Mouse (Mus musculus): ENCODE results near the gene Gm20708. TPM values are rescaled to one million over a fixed set of nuclear protein-coding genes. Genes with fewer than 3 reads are reported as not detected.
"Not testable (repeated sequence)": the region's sequence is repeated elsewhere in the genome, so short reads cannot be mapped to it uniquely, and the experiment has no call there.

Gene Gm20708
- polyA plus RNA-seq, 1 experiment from 2014 or later: 0.36 TPM

DNA sequence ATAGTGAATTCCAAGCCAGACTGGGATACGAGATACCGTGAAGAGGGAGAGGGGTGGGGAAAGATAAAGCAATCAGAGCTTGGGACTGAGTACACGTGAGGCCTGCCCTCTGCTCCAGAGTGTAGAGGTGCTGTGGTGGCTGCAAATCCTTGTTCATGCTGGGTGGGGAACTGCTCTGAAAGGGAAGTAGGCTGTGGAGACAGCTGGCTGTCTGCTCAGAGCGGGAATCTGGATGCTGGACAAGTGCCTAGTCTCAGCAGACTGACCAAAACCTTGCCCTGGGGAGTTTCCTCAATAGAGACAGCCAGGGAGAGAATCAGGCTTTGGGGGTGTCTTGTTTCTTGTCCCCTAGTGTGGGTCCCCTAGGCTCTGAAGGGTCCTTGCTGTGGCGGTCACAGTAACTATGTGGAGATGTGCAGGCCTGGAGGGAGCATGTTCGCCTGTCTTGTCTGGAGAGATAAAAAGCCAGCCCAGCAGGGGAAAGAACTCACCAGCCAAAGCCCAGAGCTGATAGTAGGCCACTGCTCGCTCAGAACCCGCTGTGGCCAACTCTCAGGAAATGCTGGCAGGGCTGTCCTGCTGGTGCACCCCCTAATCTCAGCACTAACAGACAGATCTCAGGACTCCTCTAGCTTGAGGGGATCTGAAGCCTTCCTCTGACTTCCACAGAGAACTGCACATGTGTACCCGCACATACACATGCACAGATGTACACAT, 19.6 kb downstream of the Gm20708 start:
- H3K36me3 ChIP-seq (ENCODE audit: poor library complexity, severe bottlenecking): no peaks in the 10 kb centered on the region
- H3K4me1 ChIP-seq: peaks cover 62% of the 10 kb centered on the region
- peak overlapping the region; percentile 41 for H3K27ac ChIP-seq
- H3K9ac ChIP-seq: 0 out of 2 replicates have a peak overlapping the region, but pooled peaks have one; percentile 3
- H3K4me2 ChIP-seq: no peak overlapping the region
- no peaks in the 10 kb centered on the region for H3K9me3 ChIP-seq (replicated peaks)
- H3K4me3 ChIP-seq: no peak overlapping the region
- no peaks in the 10 kb centered on the region for H3K27me3 ChIP-seq
- 57% methylated on average over 9 of the region's 9 CpGs for WGBS
- no peak for ATAC-seq

DNA sequence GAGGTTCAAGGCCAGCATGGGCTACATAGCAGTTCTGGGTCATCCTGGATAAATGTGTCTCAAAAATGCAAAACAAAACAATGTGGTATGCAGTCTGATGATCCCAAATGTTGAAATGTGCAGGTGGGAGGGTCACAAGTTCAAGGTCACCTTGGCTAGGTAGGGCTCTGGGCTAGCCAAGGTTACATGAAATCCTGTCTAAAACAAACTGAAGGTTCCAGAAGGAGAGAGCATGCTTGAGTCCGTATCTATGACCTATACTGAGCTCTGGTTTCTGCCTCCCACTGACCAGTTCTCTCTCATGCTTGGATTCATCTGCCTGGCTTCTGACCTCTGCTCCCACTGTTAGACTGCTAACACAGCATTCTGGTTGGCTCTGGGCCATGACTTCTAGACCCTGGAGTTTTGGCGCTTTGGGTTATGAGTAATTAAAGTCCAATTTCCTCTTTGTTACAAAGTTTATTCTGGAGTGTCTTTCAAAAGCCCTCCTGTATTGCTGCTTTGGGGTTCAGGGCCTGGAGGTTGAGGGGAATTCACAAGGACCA, 20.3 kb downstream of the Gm20708 start:
- Histone ChIP-seq H3K36me3 (ENCODE audit: poor library complexity, severe bottlenecking) (no peaks in the 10 kb centered on the region), H3K4me1 (peaks cover 56% of the 10 kb centered on the region), H3K4me2 (no peak overlapping the region), H3K27me3 (no peaks in the 10 kb centered on the region), H3K9ac (no peak overlapping the region), H3K4me3 (no peak overlapping the region), H3K27ac (no peak overlapping the region), H3K9me3 (replicated peaks) (no peaks in the 10 kb centered on the region)
- WGBS: 88% methylated on average over 2 of the region's 2 CpGs
- no peak for ATAC-seq

DNA sequence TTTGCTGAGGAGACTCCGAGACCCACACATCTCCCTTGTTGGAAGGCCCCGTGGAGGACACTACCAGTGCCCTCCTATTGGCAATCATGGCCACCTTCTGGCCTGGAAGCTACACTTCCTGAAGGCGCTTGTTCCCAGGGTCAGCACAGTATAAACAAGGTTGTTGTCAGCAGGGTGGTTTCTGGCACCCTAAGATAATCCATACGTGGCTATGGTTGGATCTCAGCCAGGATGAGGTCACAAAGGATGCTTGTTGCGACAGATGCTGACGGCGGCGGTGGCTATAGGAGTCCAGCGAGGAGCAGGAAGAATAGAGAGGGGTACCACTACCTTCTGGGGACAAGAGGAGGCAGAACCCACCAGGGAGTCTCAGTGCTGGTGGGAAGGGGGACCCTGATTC, 20.9 kb downstream of the Gm20708 start:
- whole genome bisulfite sequencing: 65% methylated on average over 9 of the region's 9 CpGs
- Histone ChIP-seq H3K9ac (no peak overlapping the region), H3K4me2 (no peak overlapping the region), H3K27ac (no peak overlapping the region), H3K36me3 (ENCODE audit: poor library complexity, severe bottlenecking) (no peaks in the 10 kb centered on the region), H3K4me3 (no peak overlapping the region), H3K9me3 (replicated peaks) (no peaks in the 10 kb centered on the region), H3K4me1 (peaks cover 50% of the 10 kb centered on the region), H3K27me3 (no peaks in the 10 kb centered on the region)
- no peak for ATAC-seq

DNA sequence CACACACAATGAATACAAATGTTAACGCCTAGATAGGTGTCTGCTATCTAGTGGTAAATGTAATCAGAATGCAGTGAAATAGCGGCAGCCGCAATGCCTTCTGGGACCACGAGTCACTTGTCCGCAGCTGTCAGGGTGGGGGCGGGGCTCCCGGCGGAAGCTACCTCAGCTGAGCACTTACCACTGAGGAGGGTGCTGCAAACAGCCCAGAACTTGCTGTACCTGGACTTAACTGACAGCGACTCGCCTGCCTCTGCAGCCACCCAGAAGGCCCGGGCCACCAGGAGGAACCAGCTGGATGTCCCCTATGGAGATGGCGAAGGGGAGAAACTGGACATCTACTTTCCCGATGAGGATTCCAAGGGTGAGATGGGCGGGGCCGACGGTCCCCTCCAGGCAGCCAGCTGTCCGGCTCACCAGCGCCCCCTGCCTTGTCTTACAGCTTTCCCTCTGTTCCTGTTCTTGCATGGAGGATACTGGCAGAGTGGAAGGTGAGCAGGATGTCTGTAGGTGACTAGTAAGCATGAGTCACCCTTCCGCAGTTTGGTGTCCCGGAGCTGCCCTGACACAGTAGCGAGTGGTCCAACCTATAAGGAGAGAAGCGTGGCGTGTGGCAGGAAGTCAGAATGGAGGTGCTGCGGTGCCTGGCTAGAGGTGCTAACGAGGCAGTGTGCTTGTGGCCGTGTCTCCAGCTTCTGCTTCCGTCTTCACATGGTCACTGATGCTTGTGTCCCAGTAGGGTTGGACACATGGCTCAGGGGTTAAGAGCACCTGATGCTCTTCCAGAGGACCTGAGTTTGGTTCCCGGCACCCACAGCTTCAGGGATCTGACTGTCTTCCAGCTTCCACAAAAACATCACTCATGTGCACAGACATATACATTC, 22.9 kb downstream of the Gm20708 start:
- Histone ChIP-seq H3K4me2 (peak overlapping the region; percentile 60), H3K4me1 (peaks cover 37% of the 10 kb centered on the region), H3K9me3 (replicated peaks) (no peaks in the 10 kb centered on the region), H3K36me3 (ENCODE audit: poor library complexity, severe bottlenecking) (no peaks in the 10 kb centered on the region), H3K9ac (peak overlapping the region; percentile 22; the same call in 1 of the 2 replicates), H3K27me3 (no peaks in the 10 kb centered on the region), H3K4me3 (peak overlapping the region; percentile 34), H3K27ac (peak overlapping the region; percentile 2; the same call in 1 of the 2 replicates)
- WGBS: 18% methylated on average over 28 of the region's 28 CpGs
- peak; percentile 77 for ATAC-seq

DNA sequence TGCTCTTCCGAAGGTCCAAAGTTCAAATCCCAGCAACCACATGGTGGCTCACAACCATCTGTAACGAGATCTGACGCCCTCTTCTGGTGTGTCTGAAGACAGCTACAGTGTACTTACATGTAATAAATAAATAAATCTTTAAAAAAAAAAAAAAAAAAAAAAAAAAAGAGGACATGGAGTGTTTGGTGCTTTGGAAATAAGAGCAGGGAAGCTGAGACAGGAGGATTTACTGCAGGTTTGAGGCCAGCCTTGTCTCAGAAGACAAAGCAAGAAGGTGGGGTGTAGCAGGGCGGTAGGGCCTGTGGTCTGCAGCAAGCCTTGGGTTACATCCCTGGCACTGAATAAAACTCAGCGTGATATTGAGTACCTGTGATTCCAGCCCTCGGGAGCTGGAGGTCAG, 24.0 kb downstream of the Gm20708 start:
- H3K4me2 ChIP-seq: not testable (repeated sequence)

DNA sequence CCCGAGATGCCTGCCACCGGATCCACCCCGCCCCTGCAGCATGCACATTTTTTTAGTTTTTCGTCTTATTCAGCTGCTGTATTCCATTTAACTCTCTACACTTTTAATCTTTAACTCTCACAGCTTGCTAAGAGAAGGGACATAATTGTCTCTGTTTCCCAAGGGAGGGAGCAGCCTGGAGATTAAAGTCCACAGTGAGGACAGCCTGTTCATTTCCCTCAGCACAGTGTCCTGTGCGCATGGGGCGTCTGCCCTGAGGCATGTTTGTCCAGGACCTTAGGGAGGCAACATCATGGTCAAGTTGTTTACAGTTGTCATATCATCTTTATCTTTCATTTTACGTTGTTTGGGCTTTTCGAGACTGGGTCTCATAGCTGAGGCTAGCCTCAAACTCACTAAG, 24.6 kb downstream of the Gm20708 start:
- peaks cover 19% of the 10 kb centered on the region for H3K4me1 ChIP-seq
- H3K27me3 ChIP-seq: no peaks in the 10 kb centered on the region
- no peak overlapping the region for H3K4me2 ChIP-seq
- ATAC-seq: no peak
- no peaks in the 10 kb centered on the region for H3K36me3 ChIP-seq (ENCODE audit: poor library complexity, severe bottlenecking)
- no peaks in the 10 kb centered on the region for H3K9me3 ChIP-seq (replicated peaks)
- H3K4me3 ChIP-seq: no peak overlapping the region
- no peak overlapping the region for H3K9ac ChIP-seq
- WGBS: 94% methylated on average over 8 of the region's 8 CpGs
- H3K27ac ChIP-seq: no peak overlapping the region

More for the DNA sequence above, 24.0 kb downstream of the Gm20708 start:
- not testable (repeated sequence) for H3K9me3 ChIP-seq (replicated peaks); H3K4me3 ChIP-seq; H3K27ac ChIP-seq; H3K36me3 ChIP-seq (ENCODE audit: poor library complexity, severe bottlenecking); H3K27me3 ChIP-seq; ATAC-seq; H3K9ac ChIP-seq
- peaks cover 25% of the 10 kb centered on the region for H3K4me1 ChIP-seq
- 79% methylated on average over 6 of the region's 6 CpGs for WGBS

DNA sequence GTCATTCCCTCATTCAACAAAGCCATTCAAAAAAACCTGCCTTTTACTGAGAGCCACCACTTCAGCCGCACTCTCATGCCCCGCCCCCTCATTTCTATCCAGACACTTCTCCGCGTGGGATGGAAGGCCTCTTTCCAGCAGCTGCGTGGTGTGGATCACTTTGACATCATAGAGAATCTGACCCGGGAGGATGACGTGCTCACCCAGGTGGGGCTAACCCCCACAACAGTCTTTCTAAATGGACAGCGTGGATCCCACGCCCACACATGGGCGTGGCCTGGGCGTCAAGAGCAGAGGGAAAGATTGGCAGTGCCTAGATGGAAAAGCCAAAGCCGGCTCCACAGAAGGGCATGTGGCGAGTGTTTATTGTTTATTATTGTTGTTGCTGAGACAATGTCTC, 26.8 kb downstream of the Gm20708 start:
- Histone ChIP-seq H3K4me2 (peak overlapping the region; percentile 48), H3K4me3 (peak overlapping the region; percentile 16; the same call in 1 of the 2 replicates), H3K27me3 (no peaks in the 10 kb centered on the region), H3K27ac (no peak overlapping the region), H3K4me1 (peaks cover 16% of the 10 kb centered on the region), H3K9ac (no peak overlapping the region), H3K9me3 (replicated peaks) (no peaks in the 10 kb centered on the region), H3K36me3 (ENCODE audit: poor library complexity, severe bottlenecking) (no peaks in the 10 kb centered on the region)
- 30% methylated on average over 13 of the region's 13 CpGs for WGBS
- peak; percentile 44; the same call in 1 of the 2 replicates for ATAC-seq

DNA sequence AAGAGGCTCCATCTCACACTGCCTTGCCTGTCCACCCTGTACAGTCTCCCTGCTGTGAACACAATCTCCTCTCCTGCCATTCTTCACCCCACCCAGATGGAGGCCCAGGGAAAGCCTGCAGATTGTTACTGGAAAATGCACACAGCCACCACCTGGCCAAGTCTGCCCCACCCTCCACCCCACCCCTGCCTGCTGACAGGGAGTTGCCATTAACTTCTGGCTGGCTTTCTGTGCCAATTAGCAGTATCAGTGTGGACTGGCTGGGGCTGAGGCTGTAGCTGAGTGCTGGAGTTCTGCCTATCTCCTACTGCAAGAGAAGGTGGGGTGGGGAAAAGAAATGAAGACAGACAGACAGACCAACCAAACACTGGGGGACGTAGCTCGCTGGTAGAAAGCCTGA, 29.1 kb downstream of the Gm20708 start:
- WGBS: 80% methylated on average over 2 of the region's 2 CpGs
- Histone ChIP-seq H3K9ac (no peak overlapping the region), H3K27ac (no peak overlapping the region), H3K36me3 (ENCODE audit: poor library complexity, severe bottlenecking) (no peaks in the 10 kb centered on the region), H3K4me3 (no peak overlapping the region), H3K9me3 (replicated peaks) (no peaks in the 10 kb centered on the region), H3K4me2 (no peak overlapping the region), H3K27me3 (no peaks in the 10 kb centered on the region), H3K4me1 (0 out of 2 replicates have a peak, but pooled peaks cover 5% of the 10 kb centered on the region)
- ATAC-seq: no peak

DNA sequence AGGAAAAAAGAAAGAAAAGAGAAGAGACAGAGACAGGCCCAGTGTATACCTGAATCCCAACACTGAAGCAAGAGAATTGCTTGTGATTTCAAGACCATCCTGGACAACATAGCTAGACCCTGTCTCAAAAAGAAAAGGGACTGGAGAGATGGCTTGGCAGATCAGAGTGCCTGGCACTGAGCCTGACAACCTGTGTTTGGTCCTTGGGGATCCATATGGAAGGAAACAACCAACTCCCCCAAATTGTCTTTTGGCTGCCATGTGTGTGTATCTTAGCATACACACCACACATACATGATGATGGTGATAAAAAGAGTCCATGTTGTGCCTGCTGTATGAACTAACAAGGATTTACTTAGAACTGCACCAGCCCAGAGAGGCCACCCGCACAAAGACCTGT, 29.6 kb downstream of the Gm20708 start:
- H3K4me1 ChIP-seq: 0 out of 2 replicates have a peak, but pooled peaks cover 5% of the 10 kb centered on the region
- H3K27ac ChIP-seq: 0 out of 2 replicates have a peak overlapping the region, but pooled peaks have one; percentile 17
- H3K36me3 ChIP-seq (ENCODE audit: poor library complexity, severe bottlenecking): no peaks in the 10 kb centered on the region
- no peak for ATAC-seq
- no peak overlapping the region for H3K9ac ChIP-seq
- no peak overlapping the region for H3K4me2 ChIP-seq
- no peaks in the 10 kb centered on the region for H3K9me3 ChIP-seq (replicated peaks)
- WGBS: 75% methylated on average over 1 of the region's 1 CpGs
- H3K27me3 ChIP-seq: no peaks in the 10 kb centered on the region
- no peak overlapping the region for H3K4me3 ChIP-seq

DNA sequence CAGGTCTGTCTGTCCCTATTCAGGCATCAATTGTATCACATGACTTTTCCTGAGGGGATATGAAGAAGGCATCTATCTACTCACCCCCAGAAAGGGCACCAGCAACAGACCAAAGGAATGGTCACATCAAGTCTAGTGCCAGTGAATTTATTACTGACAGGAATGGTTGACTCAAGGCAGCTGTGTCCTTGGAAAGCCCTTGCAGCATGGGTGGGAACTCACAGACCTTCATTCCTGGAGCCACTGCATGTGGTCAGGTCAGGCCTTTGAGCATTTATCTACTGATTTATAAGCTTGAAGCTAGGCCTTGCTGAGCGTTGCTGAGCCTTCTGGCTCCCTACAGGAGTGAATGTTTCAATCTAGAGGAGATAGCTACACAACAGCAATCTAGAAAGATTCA, 31.4 kb downstream of the Gm20708 start:
- no peak overlapping the region for H3K9ac ChIP-seq
- H3K4me3 ChIP-seq: no peak overlapping the region
- no peak overlapping the region for H3K4me2 ChIP-seq
- no peak overlapping the region for H3K27ac ChIP-seq
- no peaks in the 10 kb centered on the region for H3K9me3 ChIP-seq (replicated peaks)
- WGBS: 59% methylated on average over 1 of the region's 1 CpGs
- no peaks in the 10 kb centered on the region for H3K36me3 ChIP-seq (ENCODE audit: poor library complexity, severe bottlenecking)
- H3K4me1 ChIP-seq: 0 out of 2 replicates have a peak, but pooled peaks cover 5% of the 10 kb centered on the region
- no peak for ATAC-seq
- H3K27me3 ChIP-seq: no peaks in the 10 kb centered on the region

DNA sequence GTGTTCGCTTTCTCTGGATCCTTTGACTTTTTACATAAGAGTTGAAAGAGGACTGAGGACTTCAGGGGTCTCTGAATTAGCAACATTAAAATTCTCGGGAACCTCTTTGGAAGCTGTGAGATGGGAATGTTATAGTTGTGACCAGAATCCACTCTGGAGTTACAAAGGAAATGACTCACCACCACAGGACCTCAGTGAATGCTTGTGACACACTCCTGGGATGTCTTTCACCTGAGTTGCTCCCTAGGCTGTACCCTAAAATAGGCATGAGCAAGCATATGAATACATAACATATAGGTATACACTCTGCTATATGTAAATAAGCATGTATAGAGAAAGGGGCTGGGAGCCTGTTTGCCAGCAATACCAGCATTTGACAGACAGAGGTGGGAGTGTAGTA, 34.0 kb downstream of the Gm20708 start:
- H3K9me3 ChIP-seq (replicated peaks): no peaks in the 10 kb centered on the region
- H3K4me2 ChIP-seq: no peak overlapping the region
- no peaks in the 10 kb centered on the region for H3K36me3 ChIP-seq (ENCODE audit: poor library complexity, severe bottlenecking)
- no peak overlapping the region for H3K27ac ChIP-seq
- no peak overlapping the region for H3K4me3 ChIP-seq
- H3K4me1 ChIP-seq: peaks cover 8% of the 10 kb centered on the region
- H3K27me3 ChIP-seq: no peaks in the 10 kb centered on the region
- no peak for ATAC-seq
- H3K9ac ChIP-seq: no peak overlapping the region
- WGBS: 86% methylated on average over 2 of the region's 2 CpGs

DNA sequence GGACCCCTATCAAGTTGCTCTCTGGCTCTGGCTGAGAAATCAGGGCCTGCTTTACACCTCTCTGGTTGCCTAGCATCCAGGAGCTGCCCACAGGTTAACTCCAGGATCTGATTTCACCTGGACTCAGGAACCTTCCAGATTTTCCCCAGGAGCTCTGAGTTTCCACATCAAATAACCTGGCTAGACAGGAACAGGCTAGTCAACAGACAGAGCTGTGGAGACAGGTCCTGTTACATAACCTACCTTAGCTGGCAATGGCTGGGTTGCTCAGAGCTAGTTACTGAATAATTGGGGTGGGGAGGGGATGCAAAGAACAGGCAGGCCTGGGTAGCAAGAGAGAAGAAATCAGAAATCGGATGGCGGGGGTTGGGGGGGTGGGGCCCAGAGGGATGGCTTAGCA, 35.5 kb downstream of the Gm20708 start:
- Histone ChIP-seq H3K9me3 (replicated peaks) (no peaks in the 10 kb centered on the region), H3K27me3 (no peaks in the 10 kb centered on the region), H3K4me2 (no peak overlapping the region), H3K36me3 (ENCODE audit: poor library complexity, severe bottlenecking) (no peaks in the 10 kb centered on the region), H3K27ac (no peak overlapping the region), H3K4me3 (no peak overlapping the region), H3K9ac (no peak overlapping the region; the same call in 1 of the 2 replicates), H3K4me1 (peaks cover 19% of the 10 kb centered on the region)
- ATAC-seq: no peak
- 72% methylated on average over 2 of the region's 2 CpGs for WGBS

All from forebrain, embryonic 13.5 days (tissue).